Mouse (Mus musculus) spleen, postnatal 4 days (tissue): ENCODE data around the gene Cgnl1.

Experiments
- DNase-seq, 2 experiments: peaks; one replicate each; pipeline ENCODE4 v3.0.0; 2022; ENCODE audit warnings: low spot score in 2 of 2

Cgnl1 gene

GRCm38 (mm10) chr9:71672495-71672894, 98.9 kb downstream of the Cgnl1 start:
- no peak for DNase-seq

- no peak for DNase-seq
These were observed 100.7 kb downstream of the Cgnl1 start for GRCm38 (mm10) chr9:71670677-71671076.

- DNase-seq = no peak
These were observed 103.8 kb downstream of the Cgnl1 start for GRCm38 (mm10) chr9:71667616-71668015.

GRCm38 (mm10) chr9:71666432-71666831, 105.0 kb downstream of the Cgnl1 start:
- DNase-seq = no peak

DNA sequence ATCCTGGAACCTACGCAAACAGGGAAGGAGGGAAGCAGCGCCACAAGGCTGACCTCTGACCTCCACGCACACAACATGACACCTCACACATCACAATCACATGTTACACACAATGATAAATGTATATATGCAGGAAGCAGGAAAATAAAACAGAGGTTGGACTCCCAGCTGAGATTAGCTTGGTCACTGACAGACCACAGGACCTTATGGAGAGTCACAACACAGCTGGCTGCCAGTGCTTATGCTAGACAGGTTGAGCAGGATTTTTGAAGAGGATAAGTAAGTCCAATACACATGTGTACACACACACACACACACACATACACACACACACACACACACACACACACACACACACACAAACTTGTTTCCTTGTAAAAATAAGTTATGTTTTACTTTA, 105.9 kb downstream of the Cgnl1 start:
- no peak for DNase-seq

- DNase-seq = no peak
These were observed 106.5 kb downstream of the Cgnl1 start for GRCm38 (mm10) chr9:71664855-71665254.

- DNase-seq = no peak
These were observed 107.8 kb downstream of the Cgnl1 start for GRCm38 (mm10) chr9:71663421-71664217.

DNA sequence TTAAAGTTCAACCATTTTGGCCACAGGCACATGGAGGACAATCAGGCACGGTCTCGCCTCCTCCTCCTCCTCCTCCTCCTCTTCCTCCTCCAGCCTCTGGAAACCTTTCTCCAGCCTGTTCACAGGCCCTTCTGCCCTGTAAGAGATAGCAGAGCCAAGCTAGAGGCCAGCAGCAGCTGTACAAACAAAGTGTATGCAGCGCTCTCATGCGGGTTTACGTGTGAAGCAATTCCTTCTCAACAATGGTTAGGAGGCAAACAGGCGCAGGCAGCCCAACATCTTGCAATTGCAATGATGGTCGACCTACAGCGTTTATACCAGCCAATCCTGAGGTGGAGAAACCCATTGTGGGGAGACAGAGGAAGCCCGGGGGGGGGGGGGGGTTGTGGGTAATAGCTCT, 110.9 kb downstream of the Cgnl1 start:
- no peak for DNase-seq

GRCm38 (mm10) chr9:71659681-71660080, 111.7 kb downstream of the Cgnl1 start:
- DNase-seq = no peak

DNA sequence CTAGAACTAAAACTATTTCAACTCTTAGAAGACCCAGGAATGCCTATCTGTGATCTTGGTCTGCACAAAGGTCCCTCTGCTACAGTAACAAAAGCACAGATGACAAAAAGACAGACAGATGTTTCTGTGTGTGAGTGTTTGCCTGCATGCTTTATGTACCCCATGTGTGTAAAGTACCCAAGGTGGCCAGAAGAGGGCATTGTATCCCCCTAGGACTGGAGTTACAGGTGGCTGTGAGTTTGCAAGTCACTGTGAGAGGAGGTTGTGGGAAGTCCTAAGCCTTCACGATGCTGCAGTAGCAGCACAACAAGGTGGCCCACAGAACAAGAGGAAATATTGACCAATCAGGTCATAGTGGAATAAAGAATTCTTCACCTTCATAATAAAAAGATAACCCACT, 114.2 kb downstream of the Cgnl1 start:
- DNase-seq = no peak

GRCm38 (mm10) chr9:71654861-71655260, 116.5 kb downstream of the Cgnl1 start:
- DNase-seq = no peak

- peak; percentile 52 to 77 for DNase-seq
These were observed 125.3 kb downstream of the Cgnl1 start for GRCm38 (mm10) chr9:71646115-71646514.

GRCm38 (mm10) chr9:71643611-71644010, 127.8 kb downstream of the Cgnl1 start:
- DNase-seq = no peak

GRCm38 (mm10) chr9:71642270-71642669, 129.1 kb downstream of the Cgnl1 start:
- DNase-seq = no peak

DNA sequence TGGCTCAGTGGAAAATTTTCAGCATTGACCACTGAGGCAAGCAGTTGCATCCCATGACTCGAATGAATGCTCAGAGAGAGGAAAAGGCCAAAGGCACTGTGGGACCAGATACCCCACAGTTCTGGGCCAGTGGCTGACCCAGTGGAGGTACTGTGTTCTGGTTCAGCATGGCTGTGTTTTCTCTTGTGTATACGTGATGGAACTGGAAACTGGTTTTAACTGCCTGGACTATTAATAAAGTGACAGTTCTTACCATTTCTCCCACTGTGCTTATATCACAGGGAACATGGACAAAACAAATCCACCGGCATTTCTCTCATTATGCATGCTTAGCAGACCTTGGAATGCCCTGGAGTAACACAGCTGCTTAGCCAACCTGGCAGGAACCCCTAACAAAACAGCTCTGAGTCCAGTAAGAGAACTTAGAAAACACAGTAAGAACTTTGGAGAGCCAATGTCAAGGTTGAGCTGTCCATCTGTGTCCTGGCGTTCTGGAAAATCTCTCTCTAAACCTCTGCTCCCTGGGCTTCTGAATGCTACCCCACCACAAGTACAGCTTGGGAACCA, 131.0 kb downstream of the Cgnl1 start:
- no peak for DNase-seq

DNA sequence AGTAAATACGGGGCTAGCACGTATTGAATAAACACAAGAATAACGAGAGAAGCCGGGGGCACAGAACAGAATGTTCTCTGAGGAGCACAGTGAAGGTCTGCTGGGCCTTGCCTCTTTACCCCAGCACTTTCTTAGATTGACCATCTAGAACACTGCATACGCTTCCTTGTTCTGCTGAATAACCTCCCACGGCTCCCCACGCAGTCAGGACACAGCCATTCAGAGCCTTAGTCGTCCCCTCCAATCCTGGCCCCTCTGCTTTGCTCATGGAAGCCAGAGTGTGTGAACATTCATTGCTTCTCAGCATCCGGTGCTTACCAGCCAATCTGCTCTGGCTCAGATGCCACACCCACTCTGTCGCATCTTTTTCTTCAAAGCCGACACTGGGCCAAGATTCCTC, 133.2 kb downstream of the Cgnl1 start:
- DNase-seq = no peak

DNA sequence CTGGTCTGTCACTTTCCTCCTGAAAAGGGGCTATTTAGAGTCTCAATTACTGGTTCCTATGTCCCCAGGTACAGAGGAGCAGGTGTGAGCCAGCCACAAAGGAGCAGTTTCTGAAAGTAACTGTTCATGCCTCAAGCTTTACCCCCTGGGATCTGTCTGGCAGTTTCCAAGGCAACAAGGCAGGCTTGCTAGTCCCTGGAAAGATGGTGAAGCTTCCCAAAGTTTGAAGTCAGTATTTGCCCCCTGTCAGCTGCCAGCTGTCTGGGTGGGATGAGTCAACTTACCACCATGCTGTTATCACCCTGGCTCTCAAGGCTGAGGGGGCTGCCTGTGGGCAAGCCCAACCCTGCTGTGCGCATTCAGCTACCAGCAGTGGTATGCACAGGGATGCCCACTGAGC, 134.5 kb downstream of the Cgnl1 start:
- no peak for DNase-seq

DNA sequence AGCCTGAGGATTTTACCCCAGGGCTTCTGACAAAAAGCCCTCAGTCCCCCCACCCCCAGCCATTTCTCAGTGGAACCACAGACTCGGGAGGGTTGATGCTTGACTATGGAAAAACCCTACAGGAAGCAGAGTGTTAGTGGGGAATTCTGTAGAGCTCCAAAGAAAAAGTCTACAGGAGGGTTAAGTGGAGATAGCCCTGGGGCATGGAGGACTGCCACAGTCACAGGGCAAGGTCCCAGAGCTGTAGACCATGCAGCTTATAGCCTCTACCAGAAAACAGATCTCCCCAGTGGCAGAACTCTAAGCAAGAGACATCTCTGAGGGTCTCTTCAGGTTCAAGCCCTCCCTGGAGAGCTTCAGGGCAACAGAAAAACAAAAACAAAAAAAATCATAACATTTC, 135.8 kb downstream of the Cgnl1 start:
- DNase-seq = no peak

- DNase-seq = no peak
These were observed 136.5 kb downstream of the Cgnl1 start for GRCm38 (mm10) chr9:71634916-71635315.

DNA sequence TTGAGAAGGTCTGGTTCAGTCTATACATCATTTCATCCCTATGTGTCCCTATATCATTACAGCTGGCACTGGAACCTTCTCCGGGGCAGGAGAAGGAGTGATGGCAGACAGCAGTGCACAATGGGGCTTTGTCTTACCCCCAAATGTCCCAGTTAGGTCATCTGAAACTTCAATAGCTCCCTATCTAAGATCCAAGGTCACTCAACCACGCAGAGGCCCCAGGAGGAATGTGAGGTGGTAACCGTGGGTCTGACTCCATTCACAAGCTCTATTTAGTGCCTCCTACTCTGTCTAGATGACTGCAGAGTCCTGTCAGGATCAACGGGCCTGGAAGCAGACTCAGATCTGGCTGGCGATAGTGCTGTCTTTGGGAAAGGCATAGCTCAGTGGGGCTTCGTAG, 142.5 kb downstream of the Cgnl1 start:
- no peak for DNase-seq

GRCm38 (mm10) chr9:71628286-71628685, 143.1 kb downstream of the Cgnl1 start:
- no peak for DNase-seq

GRCm38 (mm10) chr9:71625961-71626360, 145.4 kb downstream of the Cgnl1 start:
- no peak for DNase-seq

GRCm38 (mm10) chr9:71624793-71625495, 146.5 kb downstream of the Cgnl1 start:
- peak; percentile 52 to 86 for DNase-seq
